Mouse (Mus musculus): ENCODE results near the gene Adipor2.
A peak's percentile ranks its signal among the peaks of the same experiment; 100 is the strongest.
"Not testable (repeated sequence)": the region's sequence is repeated elsewhere in the genome, so short reads cannot be mapped to it uniquely, and the experiment has no call there.

The Adipor2 gene

GRCm38 (mm10) chr6:119390728-119391127 is 26.8 kb downstream of the Adipor2 start:
- DNase-seq (ENCODE audit: low read depth, low spot score): no peak

- DNase-seq (ENCODE audit: low read depth, low spot score): no peak
These were observed 28.4 kb downstream of the Adipor2 start for GRCm38 (mm10) chr6:119389089-119389488.

- peak; percentile 98 for DNase-seq (ENCODE audit: low read depth, low spot score)
These were observed 28.9 kb downstream of the Adipor2 start for GRCm38 (mm10) chr6:119388650-119389012.

GRCm38 (mm10) chr6:119387801-119388649 is 29.5 kb downstream of the Adipor2 start:
- peak; percentile 44 for DNase-seq (ENCODE audit: low read depth, low spot score)

GRCm38 (mm10) chr6:119386821-119387220 is 30.7 kb downstream of the Adipor2 start:
- peak; percentile 38 for DNase-seq (ENCODE audit: low read depth, low spot score)

- DNase-seq (ENCODE audit: low read depth, low spot score): peak; percentile 42
These were observed 31.1 kb downstream of the Adipor2 start for GRCm38 (mm10) chr6:119386421-119386820.

GRCm38 (mm10) chr6:119385668-119386067 is 31.8 kb downstream of the Adipor2 start:
- DNase-seq (ENCODE audit: low read depth, low spot score): no peak

- DNase-seq (ENCODE audit: low read depth, low spot score): no peak
These were observed 38.9 kb downstream of the Adipor2 start for GRCm38 (mm10) chr6:119378631-119379030.

- DNase-seq (ENCODE audit: low read depth, low spot score): peak; percentile 57
These were observed 39.9 kb downstream of the Adipor2 start for GRCm38 (mm10) chr6:119377613-119378012.

GRCm38 (mm10) chr6:119375035-119375434 is 42.5 kb downstream of the Adipor2 start:
- no peak for DNase-seq (ENCODE audit: low read depth, low spot score)

- no peak for DNase-seq (ENCODE audit: low read depth, low spot score)
These were observed 44.4 kb downstream of the Adipor2 start for GRCm38 (mm10) chr6:119373000-119373705.

GRCm38 (mm10) chr6:119372237-119372636 is 45.3 kb downstream of the Adipor2 start:
- DNase-seq (ENCODE audit: low read depth, low spot score): no peak

GRCm38 (mm10) chr6:119371624-119372023 is 45.9 kb downstream of the Adipor2 start:
- DNase-seq (ENCODE audit: low read depth, low spot score): peak; percentile 28

- DNase-seq (ENCODE audit: low read depth, low spot score): no peak
These were observed 50.1 kb downstream of the Adipor2 start for GRCm38 (mm10) chr6:119367382-119367781.

- not testable (repeated sequence) for DNase-seq (ENCODE audit: low read depth, low spot score)
These were observed 50.7 kb downstream of the Adipor2 start for GRCm38 (mm10) chr6:119366800-119367199.

- DNase-seq (ENCODE audit: low read depth, low spot score): no peak
These were observed 53.9 kb downstream of the Adipor2 start for GRCm38 (mm10) chr6:119363593-119363992.

GRCm38 (mm10) chr6:119360925-119361702 is 56.4 kb downstream of the Adipor2 start:
- DNase-seq (ENCODE audit: low read depth, low spot score): no peak

GRCm38 (mm10) chr6:119360250-119360649 is 57.3 kb downstream of the Adipor2 start:
- not testable (repeated sequence) for DNase-seq (ENCODE audit: low read depth, low spot score)

- no peak for DNase-seq (ENCODE audit: low read depth, low spot score)
These were observed 59.4 kb downstream of the Adipor2 start for GRCm38 (mm10) chr6:119358020-119358571.

GRCm38 (mm10) chr6:119352501-119352900 is 65.0 kb downstream of the Adipor2 start:
- no peak for DNase-seq (ENCODE audit: low read depth, low spot score)

- no peak for DNase-seq (ENCODE audit: low read depth, low spot score)
These were observed 65.8 kb downstream of the Adipor2 start for GRCm38 (mm10) chr6:119351656-119352055.

Data from CD4-positive, CD25-positive, alpha-beta regulatory T cell, adult 2 months (primary cell).